Mouse (Mus musculus) G1E (cell line): ENCODE results near the gene Map3k6.

ENCODE experiments used
- CTCF ChIP-seq: IDR thresholded peaks from 2 replicates; pipeline ENCODE4 v1.5.1; 2012; ENCODE audit warnings: low read depth, low read length, inconsistent platforms, mixed read lengths
- POLR2AphosphoS5 ChIP-seq: IDR thresholded peaks from 2 replicates; pipeline ENCODE4 v1.6.1; 2012; ENCODE audit warnings: low read depth, low read length, inconsistent platforms; ENCODE audit not compliant: insufficient replicate concordance

DNA sequence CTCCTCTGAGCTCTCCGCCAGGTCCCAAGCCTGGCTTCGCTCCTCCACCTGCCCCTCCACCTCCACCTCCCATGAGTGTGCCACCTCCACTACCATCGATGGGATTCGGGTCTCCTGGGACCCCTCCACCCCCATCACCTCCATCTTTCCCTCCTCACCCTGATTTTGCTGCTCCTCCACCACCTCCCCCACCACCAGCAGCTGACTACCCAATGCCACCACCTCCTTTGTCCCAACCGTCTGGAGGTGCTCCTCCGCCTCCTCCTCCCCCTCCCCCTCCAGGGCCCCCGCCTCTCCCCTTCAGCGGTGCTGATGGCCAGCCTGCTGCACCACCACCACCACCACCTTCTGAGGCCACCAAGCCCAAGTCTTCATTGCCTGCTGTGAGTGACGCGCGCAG, 46.1 kb upstream of the Map3k6 start:
- TF ChIP-seq CTCF (no peak), POLR2AphosphoS5 (no peak)
